ENCODE assay signal across 8 mouse cellular contexts in genomic region chr12:112828501-112829243, GRCm38 (mm10). TPM values are rescaled to one million over a fixed set of nuclear protein-coding genes. Genes with fewer than 3 reads are reported as not detected.
DNase-seq lines count a peak whose midpoint lies in the region; ATAC-seq and TF ChIP-seq lines count a peak whose summit lies in the region.

No protein-coding gene starts in this region.

- no peak for TF ChIP-seq CTCF in thymus, adult 2 months (IDR thresholded peaks at IDR 0.05; ENCODE audit: borderline replicate concordance, control insufficient read depth, extremely low read depth, insufficient read depth, low read length, poor library complexity)

- peak overlapping the region; percentile 55 for H3K27ac ChIP-seq in thymus, adult 2 months (ENCODE audit: control insufficient read depth, insufficient read depth, low read length)
- peak overlapping the region; percentile 93 for H3K27ac ChIP-seq in forebrain, embryonic 16.5 days (ENCODE audit: low read length)
- peak overlapping the region; percentile 87 for H3K27ac ChIP-seq in limb, embryonic 13.5 days
- H3K27ac ChIP-seq in midbrain, embryonic 14.5 days (replicated peaks; ENCODE audit: low read depth, low read length): peak overlapping the region; percentile 94

- H3K9ac ChIP-seq in forebrain, embryonic 16.5 days (replicated peaks; ENCODE audit: low read depth, low read length): peak overlapping the region; percentile 94
- H3K9ac ChIP-seq in limb, embryonic 13.5 days: peak overlapping the region; percentile 95
- H3K9ac ChIP-seq in midbrain, embryonic 14.5 days (replicated peaks; ENCODE audit: low read length): peak overlapping the region; percentile 94

- H3K27me3 ChIP-seq in thymus, adult 2 months (ENCODE audit: control insufficient read depth, insufficient read depth, low read length): no peaks in the 10 kb centered on the region
- H3K27me3 ChIP-seq in forebrain, embryonic 16.5 days (replicated peaks; ENCODE audit: control insufficient read depth, insufficient read depth, low read length): no peaks in the 10 kb centered on the region
- H3K27me3 ChIP-seq in limb, embryonic 13.5 days: no peaks in the 10 kb centered on the region
- H3K27me3 ChIP-seq in midbrain, embryonic 14.5 days (ENCODE audit: control insufficient read depth, insufficient read depth, low read length): no peaks in the 10 kb centered on the region

- H3K4me1 ChIP-seq in thymus, adult 2 months (replicated peaks; ENCODE audit: control insufficient read depth, insufficient read depth, low read length): peaks cover 28% of the 10 kb centered on the region
- peaks cover 51% of the 10 kb centered on the region for H3K4me1 ChIP-seq in forebrain, embryonic 16.5 days (replicated peaks; ENCODE audit: control insufficient read depth, insufficient read depth, low read length)
- peaks cover 45% of the 10 kb centered on the region for H3K4me1 ChIP-seq in limb, embryonic 13.5 days
- peaks cover 31% of the 10 kb centered on the region for H3K4me1 ChIP-seq in midbrain, embryonic 14.5 days (ENCODE audit: control insufficient read depth, insufficient read depth, low read length)

- no peaks in the 10 kb centered on the region for H3K9me3 ChIP-seq in forebrain, embryonic 16.5 days (ENCODE audit: control insufficient read depth, low read length)
- H3K9me3 ChIP-seq in limb, embryonic 13.5 days: no peaks in the 10 kb centered on the region
- H3K9me3 ChIP-seq in midbrain, embryonic 14.5 days (ENCODE audit: control insufficient read depth, low read length): no peaks in the 10 kb centered on the region

- H3K4me3 ChIP-seq in thymus, adult 2 months (ENCODE audit: control insufficient read depth, insufficient read depth, low read length): peak overlapping the region; percentile 64
- peak overlapping the region; percentile 96 for H3K4me3 ChIP-seq in forebrain, embryonic 16.5 days (replicated peaks; ENCODE audit: low read length)
- H3K4me3 ChIP-seq in limb, embryonic 13.5 days: peak overlapping the region; percentile 95
- peak overlapping the region; percentile 96 for H3K4me3 ChIP-seq in midbrain, embryonic 14.5 days (replicated peaks; ENCODE audit: low read depth, low read length)

- H3K36me3 ChIP-seq in thymus, adult 2 months (ENCODE audit: control insufficient read depth, insufficient read depth, low read length): peaks cover 5% of the 10 kb centered on the region; the same call in 1 of the 2 replicates
- H3K36me3 ChIP-seq in forebrain, embryonic 16.5 days (ENCODE audit: control insufficient read depth, insufficient read depth): no peaks in the 10 kb centered on the region; the same call in 1 of the 2 replicates
- peaks cover 53% of the 10 kb centered on the region for H3K36me3 ChIP-seq in limb, embryonic 13.5 days
- peaks cover 36% of the 10 kb centered on the region for H3K36me3 ChIP-seq in midbrain, embryonic 14.5 days (ENCODE audit: control insufficient read depth, insufficient read depth, low read length)

- 1% methylated on average over 51 of the region's 51 CpGs for WGBS in thymus, adult 2 months
- WGBS in forebrain, embryonic 16.5 days: under 1% methylated on average over 46 of the region's 51 CpGs
- under 1% methylated on average over 45 of the region's 51 CpGs for WGBS in limb, embryonic 13.5 days
- under 1% methylated on average over 51 of the region's 51 CpGs for WGBS in midbrain, embryonic 14.5 days

- DNase-seq in embryo, embryonic 10.5 days (ENCODE audit: low spot score): peak; percentile 24
- DNase-seq in embryo, embryonic 9.5 days (ENCODE audit: extremely low spot score): no peak
- DNase-seq in thymus, adult 2 months: peak; percentile 74
- DNase-seq in thymus, postnatal 0 days (ENCODE audit: low spot score): no peak
- no peak for DNase-seq in midbrain, embryonic 14.5 days
- no peak for DNase-seq in Muller cell, postnatal 12 days (ENCODE audit: inconsistent ontology term)

- peak; percentile 80 for ATAC-seq in forebrain, embryonic 16.5 days
- ATAC-seq in limb, embryonic 13.5 days (ENCODE audit: low FRiP score, low read depth): peak; percentile 83
- ATAC-seq in midbrain, embryonic 14.5 days (ENCODE audit: low FRiP score, low TSS enrichment): peak; percentile 76

- TF ChIP-seq POLR2A in thymus, adult 2 months (IDR thresholded peaks at IDR 0.05; ENCODE audit: control insufficient read depth, extremely low read depth, insufficient read depth, low read length, poor library complexity): no peak

- H3K4me2 ChIP-seq in forebrain, embryonic 16.5 days (ENCODE audit: low read length): peak overlapping the region; percentile 92
- peak overlapping the region; percentile 80 for H3K4me2 ChIP-seq in limb, embryonic 13.5 days (replicated peaks)
- peak overlapping the region; percentile 92 for H3K4me2 ChIP-seq in midbrain, embryonic 14.5 days (ENCODE audit: low read length)

RNA-seq across cellular contexts. Expression of gene Cdca4, which starts 0.6 kb away (rescaled TPM):
- polyA plus RNA-seq in thymus, adult 2 months (2012; rRNA removed): 124 and 126 TPM in 2 replicates
- 147 and 151 TPM in 2 replicates for polyA plus RNA-seq in thymus, postnatal 0 days (2015; fragmentation: Nextera tagmentation; extraction: Ambion mirVana)
- 71.0 and 80.9 TPM in 2 replicates for polyA plus RNA-seq in forebrain, embryonic 16.5 days (2015; fragmentation: Nextera tagmentation; extraction: Ambion mirVana)
- polyA plus RNA-seq in limb, embryonic 13.5 days (2015; fragmentation: Nextera tagmentation; extraction: Ambion mirVana): 132 and 134 TPM in 2 replicates
- polyA plus RNA-seq in midbrain, embryonic 14.5 days (2014; fragmentation: Nextera tagmentation; extraction: Ambion mirVana): 45.0 and 60.8 TPM in 2 replicates

RNA-seq across cellular contexts. Expression of gene Clba1, which starts 19.9 kb away (rescaled TPM):
- 2.8 and 2.9 TPM in 2 replicates for polyA plus RNA-seq in thymus, adult 2 months (2012; rRNA removed)
- 4.8 and 4.9 TPM in 2 replicates for polyA plus RNA-seq in thymus, postnatal 0 days (2015; fragmentation: Nextera tagmentation; extraction: Ambion mirVana)
- 14.3 and 17.3 TPM in 2 replicates for polyA plus RNA-seq in forebrain, embryonic 16.5 days (2015; fragmentation: Nextera tagmentation; extraction: Ambion mirVana)
- 7.9 and 8.8 TPM in 2 replicates for polyA plus RNA-seq in limb, embryonic 13.5 days (2015; fragmentation: Nextera tagmentation; extraction: Ambion mirVana)
- polyA plus RNA-seq in midbrain, embryonic 14.5 days (2014; fragmentation: Nextera tagmentation; extraction: Ambion mirVana): 21.4 and 23.1 TPM in 2 replicates

RNA-seq across cellular contexts. Expression of gene Ahnak2, which starts 26.2 kb away (rescaled TPM):
- 3.3 and 4.0 TPM in 2 replicates for polyA plus RNA-seq in thymus, adult 2 months (2012; rRNA removed)
- 1.0 and 1.2 TPM in 2 replicates for polyA plus RNA-seq in thymus, postnatal 0 days (2015; fragmentation: Nextera tagmentation; extraction: Ambion mirVana)
- 1.2 TPM in 2 replicates for polyA plus RNA-seq in forebrain, embryonic 16.5 days (2015; fragmentation: Nextera tagmentation; extraction: Ambion mirVana)
- 0.61 and 0.64 TPM in 2 replicates for polyA plus RNA-seq in limb, embryonic 13.5 days (2015; fragmentation: Nextera tagmentation; extraction: Ambion mirVana)
- 0.62 and 0.75 TPM in 2 replicates for polyA plus RNA-seq in midbrain, embryonic 14.5 days (2014; fragmentation: Nextera tagmentation; extraction: Ambion mirVana)

RNA-seq across cellular contexts. Expression of gene Gpr132, which starts 39.4 kb away (rescaled TPM):
- 256 and 265 TPM in 2 replicates for polyA plus RNA-seq in thymus, adult 2 months (2012; rRNA removed)
- polyA plus RNA-seq in thymus, postnatal 0 days (2015; fragmentation: Nextera tagmentation; extraction: Ambion mirVana): 26.6 and 28.5 TPM in 2 replicates
- polyA plus RNA-seq in forebrain, embryonic 16.5 days (2015; fragmentation: Nextera tagmentation; extraction: Ambion mirVana): not detected in 2 replicates
- 0.11 and 0.13 TPM in 2 replicates for polyA plus RNA-seq in limb, embryonic 13.5 days (2015; fragmentation: Nextera tagmentation; extraction: Ambion mirVana)
- 0.08 TPM in 1 of 2 replicates, not detected in the other for polyA plus RNA-seq in midbrain, embryonic 14.5 days (2014; fragmentation: Nextera tagmentation; extraction: Ambion mirVana)

Comparison
In these comparisons a context has a peak if more than half of its experiments do, and no peak if none do; other contexts are left out.
1. DNase-seq: peak in embryo, embryonic 10.5 days (single experiment) and thymus, adult 2 months (single experiment); none in embryo, embryonic 9.5 days (single experiment), thymus, postnatal 0 days (single experiment), midbrain, embryonic 14.5 days (single experiment) and Muller cell, postnatal 12 days (single experiment).
2. Peak in every context shown above with its lines, with median percentiles within 50 percentile points of each other: H3K27ac ChIP-seq, H3K4me3 ChIP-seq, ATAC-seq, H3K4me2 ChIP-seq and H3K9ac ChIP-seq.